Mouse (Mus musculus): ENCODE results near the gene Pon1. TPM values are rescaled to one million over a fixed set of nuclear protein-coding genes. Genes with fewer than 3 reads are reported as not detected.

Pon1 gene
- polyA plus RNA-seq, 1 experiment = not detected

DNA sequence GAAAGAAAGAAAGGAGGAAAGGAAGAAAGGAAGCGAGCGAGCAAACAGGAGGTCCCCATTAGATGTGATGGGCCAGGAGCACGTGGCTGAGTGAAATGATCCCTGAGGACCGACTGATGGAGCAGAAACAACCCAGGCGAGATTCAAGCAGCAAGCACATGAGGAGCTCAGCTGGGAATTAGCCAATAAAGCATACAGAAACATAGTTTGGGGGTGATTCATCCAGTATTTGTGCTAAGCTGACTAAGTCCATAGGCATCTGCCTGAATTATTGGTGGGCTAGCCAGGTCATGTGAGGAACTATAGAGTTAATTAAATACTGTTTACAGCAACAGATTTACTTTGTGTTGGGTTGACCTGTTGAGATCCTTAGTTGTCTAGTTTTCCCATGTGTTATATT lies 13.1 kb downstream of the Pon1 start:
- TF ChIP-seq POLR2A (IDR thresholded peaks at IDR 0.05; ENCODE audit: borderline replicate concordance, low read depth, low read length) = no peak
- TF ChIP-seq CTCF (IDR thresholded peaks at IDR 0.05; ENCODE audit: low read depth, low read length) = no peak
- Histone ChIP-seq H3K27ac (ENCODE audit: insufficient read depth, low read depth, low read length) (no peak overlapping the region), H3K4me1 (ENCODE audit: control insufficient read depth, insufficient read depth, low read length) (no peaks in the 10 kb centered on the region), H3K4me3 (ENCODE audit: insufficient read depth, low read length) (no peak overlapping the region)

DNA sequence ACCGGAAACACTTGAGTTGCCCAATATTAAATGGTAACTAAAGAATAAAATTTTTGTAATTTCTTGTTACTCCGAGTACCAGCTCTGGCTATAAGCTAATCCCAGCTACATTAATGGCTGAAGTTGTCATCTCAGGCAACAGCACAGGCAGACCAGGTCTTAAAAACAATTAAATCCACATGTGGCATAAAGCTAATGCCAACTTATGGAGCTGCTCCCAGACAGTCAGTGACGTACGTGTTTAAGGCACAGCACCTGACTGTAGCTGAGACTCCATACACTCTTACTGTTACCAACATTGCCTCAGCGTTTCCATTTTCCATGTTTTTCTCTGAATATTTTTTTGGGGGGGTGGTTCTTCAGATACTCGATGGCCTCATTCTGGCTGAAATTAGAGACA lies 14.6 kb downstream of the Pon1 start:
- Histone ChIP-seq H3K4me1 (ENCODE audit: control insufficient read depth, insufficient read depth, low read length) (peaks cover 5% of the 10 kb centered on the region), H3K4me3 (ENCODE audit: insufficient read depth, low read length) (no peak overlapping the region), H3K27ac (ENCODE audit: insufficient read depth, low read depth, low read length) (no peak overlapping the region)
- TF ChIP-seq CTCF (IDR thresholded peaks at IDR 0.05; ENCODE audit: low read depth, low read length) (no peak), POLR2A (IDR thresholded peaks at IDR 0.05; ENCODE audit: borderline replicate concordance, low read depth, low read length) (no peak)

DNA sequence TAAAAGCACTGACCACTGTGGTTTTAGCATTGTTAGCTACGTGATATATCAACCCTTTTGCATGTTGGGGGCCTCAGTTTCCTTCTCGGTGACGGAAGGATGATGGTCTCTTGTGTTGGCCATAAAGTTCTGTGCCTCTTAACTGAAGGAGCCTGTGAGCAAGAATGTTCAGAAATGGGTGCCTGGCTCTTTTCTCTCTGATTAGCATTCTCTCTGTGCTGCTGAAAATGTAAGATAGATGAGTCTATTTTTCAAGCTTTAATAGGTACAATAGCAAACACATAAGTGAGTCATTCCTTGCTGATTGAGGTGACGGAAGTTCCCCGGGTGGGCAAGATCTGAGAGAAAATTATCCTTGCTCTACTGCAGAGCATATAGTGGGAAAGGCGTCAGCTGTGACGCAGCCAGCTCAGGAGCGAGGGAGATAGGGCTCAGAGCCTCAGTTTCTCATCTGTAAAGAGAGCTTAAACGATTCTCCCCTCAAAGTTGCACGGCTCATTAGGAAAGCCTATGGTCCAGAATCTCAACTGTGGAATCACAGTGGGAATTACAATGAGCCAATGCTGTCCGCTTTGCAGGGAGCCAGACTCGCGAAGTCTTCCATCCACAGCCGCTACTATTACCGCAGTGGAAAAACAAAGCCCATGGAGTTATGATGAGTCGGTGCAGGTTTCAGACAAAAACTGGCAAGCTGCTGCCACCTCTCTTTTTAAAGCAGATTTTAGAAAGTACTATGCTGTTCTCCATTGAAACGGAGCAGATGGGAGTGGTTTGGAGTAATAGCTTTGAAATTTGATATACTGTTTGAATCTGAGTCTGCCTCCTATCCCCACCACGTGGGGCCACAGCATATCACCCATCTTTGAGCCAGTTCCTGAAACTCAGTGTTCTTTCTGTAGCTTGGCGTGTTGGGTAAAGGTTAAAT lies 15.5 kb downstream of the Pon1 start:
- peaks cover 8% of the 10 kb centered on the region for H3K4me1 ChIP-seq (ENCODE audit: control insufficient read depth, insufficient read depth, low read length)
- H3K4me3 ChIP-seq (ENCODE audit: insufficient read depth, low read length) = no peak overlapping the region
- no peak overlapping the region for H3K27ac ChIP-seq (ENCODE audit: insufficient read depth, low read depth, low read length)
- TF ChIP-seq POLR2A (IDR thresholded peaks at IDR 0.05; ENCODE audit: borderline replicate concordance, low read depth, low read length) = no peak
- TF ChIP-seq CTCF (IDR thresholded peaks at IDR 0.05; ENCODE audit: low read depth, low read length) = no peak

DNA sequence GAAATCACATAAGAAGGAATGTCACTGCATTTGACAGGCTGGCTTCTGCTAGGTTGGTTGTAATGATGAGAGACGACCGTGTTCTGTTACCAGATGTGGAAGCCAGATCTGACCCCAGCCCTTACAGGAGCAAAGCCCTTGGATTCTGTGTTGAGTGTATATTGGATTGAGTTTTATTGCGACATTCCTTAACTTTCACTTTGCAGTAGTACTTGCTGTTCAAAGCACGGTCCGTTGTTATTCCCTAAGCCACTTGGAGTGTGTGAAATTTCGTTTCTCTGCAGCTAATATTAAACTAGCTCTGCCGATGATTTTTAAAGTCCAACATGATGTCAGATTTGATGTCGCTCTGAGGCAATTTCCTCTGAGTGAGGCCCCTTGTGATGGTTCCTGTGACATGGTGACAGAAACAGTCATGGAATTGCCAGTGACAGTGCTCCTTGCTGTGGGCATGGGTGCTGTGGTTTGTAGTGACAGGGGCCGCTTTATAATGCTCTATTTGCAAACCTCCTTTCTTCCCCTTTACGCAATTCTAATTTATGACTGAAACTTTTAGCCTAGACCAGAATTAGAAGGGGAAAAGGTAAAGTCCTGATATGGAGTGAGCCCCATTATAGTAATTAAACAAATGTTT lies 19.4 kb downstream of the Pon1 start:
- no peak for TF ChIP-seq CTCF (IDR thresholded peaks at IDR 0.05; ENCODE audit: low read depth, low read length)
- no peak for TF ChIP-seq POLR2A (IDR thresholded peaks at IDR 0.05; ENCODE audit: borderline replicate concordance, low read depth, low read length)
- Histone ChIP-seq H3K4me1 (ENCODE audit: control insufficient read depth, insufficient read depth, low read length) (peaks cover 8% of the 10 kb centered on the region), H3K4me3 (ENCODE audit: insufficient read depth, low read length) (no peak overlapping the region), H3K27ac (ENCODE audit: insufficient read depth, low read depth, low read length) (no peak overlapping the region)

DNA sequence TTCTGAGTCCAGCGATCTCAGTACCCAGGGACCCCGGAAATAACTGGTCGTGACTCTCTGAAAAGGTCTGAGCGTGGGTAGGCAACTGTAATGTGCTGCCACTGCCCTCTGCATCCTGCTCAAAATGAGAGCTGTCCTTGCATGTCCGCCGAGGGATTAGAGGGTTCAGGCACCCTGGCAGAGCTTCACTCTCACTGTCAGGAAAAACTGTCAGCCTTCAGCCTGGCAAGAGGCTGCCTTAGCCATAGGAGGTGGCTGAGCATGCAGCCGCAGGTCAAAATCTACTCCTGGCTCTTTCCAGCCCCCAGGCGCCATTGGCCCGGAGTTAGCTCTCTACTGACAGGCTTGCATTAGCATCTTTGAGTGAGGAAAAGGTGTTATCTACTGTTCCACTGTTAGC lies 21.2 kb downstream of the Pon1 start:
- Histone ChIP-seq H3K27ac (ENCODE audit: insufficient read depth, low read depth, low read length) (no peak overlapping the region), H3K4me1 (ENCODE audit: control insufficient read depth, insufficient read depth, low read length) (peaks cover 10% of the 10 kb centered on the region), H3K4me3 (ENCODE audit: insufficient read depth, low read length) (no peak overlapping the region)
- TF ChIP-seq POLR2A (IDR thresholded peaks at IDR 0.05; ENCODE audit: borderline replicate concordance, low read depth, low read length) (no peak), CTCF (IDR thresholded peaks at IDR 0.05; ENCODE audit: low read depth, low read length) (no peak)

DNA sequence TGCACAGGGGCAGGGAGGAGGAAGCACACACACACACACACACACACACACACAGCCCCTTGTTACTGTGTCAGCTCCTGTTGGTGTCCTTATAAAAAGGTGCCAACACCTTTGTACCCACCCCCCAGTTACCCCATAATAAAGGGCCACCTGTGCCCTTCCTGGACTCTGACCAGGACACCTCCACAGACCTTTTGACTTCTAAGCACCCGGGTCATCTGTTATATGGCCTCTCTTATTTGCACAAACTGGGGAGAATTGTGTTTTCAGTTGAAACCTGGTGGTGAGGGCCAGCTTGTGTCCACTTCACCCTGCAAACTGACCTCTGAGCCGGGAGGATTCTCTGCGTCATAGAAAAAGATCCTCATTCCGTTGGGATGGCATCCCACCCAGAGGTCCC lies 22.3 kb downstream of the Pon1 start:
- TF ChIP-seq POLR2A (IDR thresholded peaks at IDR 0.05; ENCODE audit: borderline replicate concordance, low read depth, low read length) (no peak), CTCF (IDR thresholded peaks at IDR 0.05; ENCODE audit: low read depth, low read length) (no peak)
- Histone ChIP-seq H3K4me3 (ENCODE audit: insufficient read depth, low read length) (no peak overlapping the region), H3K27ac (ENCODE audit: insufficient read depth, low read depth, low read length) (no peak overlapping the region), H3K4me1 (ENCODE audit: control insufficient read depth, insufficient read depth, low read length) (peaks cover 15% of the 10 kb centered on the region)

DNA sequence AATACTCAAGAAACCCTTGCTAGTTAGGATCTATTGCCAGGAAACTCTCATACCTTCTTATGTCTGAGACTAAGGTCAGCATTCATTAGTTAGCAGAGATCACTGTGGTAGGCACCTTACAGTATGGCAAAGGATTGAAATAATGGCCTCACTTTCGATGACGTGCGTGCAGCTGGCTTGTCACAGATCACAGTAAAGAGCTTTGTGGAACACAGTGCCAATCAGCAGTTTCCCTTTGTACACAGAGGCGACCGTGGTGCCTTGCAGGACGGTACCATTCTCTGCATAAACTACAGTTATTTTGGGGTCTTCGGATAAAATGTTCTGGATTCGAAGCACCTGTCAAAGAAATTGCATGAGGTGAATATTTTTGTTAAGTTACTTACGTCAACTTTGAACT lies 25.6 kb downstream of the Pon1 start:
- H3K4me1 ChIP-seq (ENCODE audit: control insufficient read depth, insufficient read depth, low read length) = peaks cover 16% of the 10 kb centered on the region
- TF ChIP-seq POLR2A (IDR thresholded peaks at IDR 0.05; ENCODE audit: borderline replicate concordance, low read depth, low read length) = no peak
- no peak for TF ChIP-seq CTCF (IDR thresholded peaks at IDR 0.05; ENCODE audit: low read depth, low read length)
- no peak overlapping the region for H3K27ac ChIP-seq (ENCODE audit: insufficient read depth, low read depth, low read length)
- no peak overlapping the region for H3K4me3 ChIP-seq (ENCODE audit: insufficient read depth, low read length)

DNA sequence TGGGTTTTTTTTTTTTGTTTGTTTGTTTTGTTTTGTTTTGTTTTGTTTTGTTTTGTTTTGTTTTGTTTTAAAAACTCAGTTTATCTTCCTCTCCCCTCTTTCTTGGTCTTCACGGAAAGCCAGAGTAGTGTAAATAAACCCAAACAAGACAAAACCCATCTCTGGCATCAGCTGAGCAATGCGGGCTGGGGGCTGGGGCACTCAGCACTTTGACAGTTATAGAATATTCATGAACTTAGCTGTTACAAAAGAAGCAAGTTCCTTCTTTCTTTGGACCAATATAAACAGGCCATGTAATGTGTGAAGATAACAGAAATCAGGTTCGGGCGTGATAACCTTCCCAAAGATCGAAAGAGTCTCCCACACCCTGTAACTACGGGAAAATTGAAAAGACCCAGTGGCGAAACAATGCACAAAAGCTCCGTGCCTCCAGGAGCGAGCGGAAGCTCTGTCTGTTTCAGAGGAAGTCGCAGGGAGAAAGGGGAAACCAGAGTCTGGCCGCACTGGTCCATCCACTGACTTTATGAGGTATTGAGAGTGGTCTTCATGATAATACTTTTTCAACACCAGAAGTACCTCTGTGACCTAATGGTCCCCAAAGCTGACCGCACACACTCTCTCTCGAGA lies 26.6 kb downstream of the Pon1 start:
- peak overlapping the region; percentile 53 for H3K4me3 ChIP-seq (ENCODE audit: insufficient read depth, low read length)
- TF ChIP-seq POLR2A (IDR thresholded peaks at IDR 0.05; ENCODE audit: borderline replicate concordance, low read depth, low read length) (no peak), CTCF (IDR thresholded peaks at IDR 0.05; ENCODE audit: low read depth, low read length) (no peak)
- peaks cover 16% of the 10 kb centered on the region for H3K4me1 ChIP-seq (ENCODE audit: control insufficient read depth, insufficient read depth, low read length)
- peak overlapping the region; percentile 61 for H3K27ac ChIP-seq (ENCODE audit: insufficient read depth, low read depth, low read length)

DNA sequence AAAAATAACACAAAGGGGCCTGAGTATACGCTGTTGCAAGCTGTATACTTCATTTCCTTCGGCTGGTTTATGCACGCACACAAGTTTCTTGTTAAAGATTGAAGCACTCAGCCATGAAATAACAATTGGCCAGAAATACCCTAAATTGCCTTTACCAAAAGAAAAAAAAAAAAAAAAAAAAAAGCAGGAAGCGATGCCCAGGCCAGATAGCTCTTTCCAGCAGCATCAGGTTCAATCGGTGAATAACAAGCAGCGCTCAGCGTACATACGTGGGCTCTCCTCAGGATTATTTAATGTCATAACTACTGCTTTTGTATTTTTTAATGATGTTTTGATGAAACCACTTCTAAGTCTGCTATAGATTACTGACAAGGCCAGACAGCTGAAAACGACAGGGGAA lies 28.9 kb downstream of the Pon1 start:
- Histone ChIP-seq H3K27ac (ENCODE audit: insufficient read depth, low read depth, low read length) (no peak overlapping the region), H3K4me1 (ENCODE audit: control insufficient read depth, insufficient read depth, low read length) (peaks cover 22% of the 10 kb centered on the region), H3K4me3 (ENCODE audit: insufficient read depth, low read length) (no peak overlapping the region)
- no peak for TF ChIP-seq POLR2A (IDR thresholded peaks at IDR 0.05; ENCODE audit: borderline replicate concordance, low read depth, low read length)
- no peak for TF ChIP-seq CTCF (IDR thresholded peaks at IDR 0.05; ENCODE audit: low read depth, low read length)

Measured in bone marrow macrophage, adult 2 months (primary cell).